Mouse (Mus musculus) liver, embryonic 12.5 days (tissue): ENCODE measurements around the gene Smim5. TPM values are rescaled to one million over a fixed set of nuclear protein-coding genes. Genes with fewer than 3 reads are reported as not detected.

Experiments
- ATAC-seq: fragments of 200-750 bp; cut with Nextera tagmentation; 2 replicates; pipeline ENCODE4 v1.8.0; 2017; ENCODE audit warnings: moderate number of reproducible peaks, mild to moderate bottlenecking, moderate library complexity
- H3K27ac ChIP-seq: fragments of 300-500 bp; sonication (generic); 2 replicates; pipeline ENCODE4 v1.5.1; 2016; ENCODE audit warnings: mild to moderate bottlenecking
- H3K27me3 ChIP-seq: fragments of 300-500 bp; sonication (generic); replicated peaks from 2 replicates; pipeline ENCODE4 v1.6.1; 2016; ENCODE audit warnings: mild to moderate bottlenecking, moderate library complexity
- H3K36me3 ChIP-seq: fragments of 300-500 bp; sonication (generic); 2 replicates; pipeline ENCODE4 v1.6.1; 2016; ENCODE audit warnings: mild to moderate bottlenecking, moderate library complexity
- H3K4me1 ChIP-seq: fragments of 300-500 bp; sonication (generic); 2 replicates; pipeline ENCODE4 v1.6.1; 2016
- H3K4me2 ChIP-seq: fragments of 300-500 bp; sonication (generic); 2 replicates; pipeline ENCODE4 v1.6.1; 2016; ENCODE audit warnings: mild to moderate bottlenecking, moderate library complexity
- H3K4me3 ChIP-seq: fragments of 300-500 bp; sonication (generic); 2 replicates; pipeline ENCODE4 v1.5.1; 2016; ENCODE audit warnings: mild to moderate bottlenecking, moderate library complexity
- H3K9ac ChIP-seq: fragments of 300-500 bp; sonication (generic); 2 replicates; pipeline ENCODE4 v1.6.1; 2016; ENCODE audit warnings: mild to moderate bottlenecking, moderate library complexity
- H3K9me3 ChIP-seq: fragments of 300-500 bp; sonication (generic); replicated peaks from 2 replicates; pipeline ENCODE4 v1.6.1; 2016; ENCODE audit warnings: mild to moderate bottlenecking, moderate library complexity
- WGBS: fragments of 180-500 bp; shearing (Covaris S2); methylation state at CpG from one replicate; pipeline ENCODE4 v1.1.7; 2016; ENCODE audit not compliant: insufficient replicate concordance; 5-methylcytosine and 5-hydroxymethylcytosine counted together
- polyA plus RNA-seq: library from polyadenylated mRNA; unstranded; fragments of >200 nt; fragmentation: Nextera tagmentation; extraction: Ambion mirVana; gene quantifications from 2 replicates; pipeline ENCODE4 v1.2.1, GENCODE M21; 2016

Gene Smim5
- polyA plus RNA-seq, 1 experiment from 2014 or later, result 48.9 TPM

DNA sequence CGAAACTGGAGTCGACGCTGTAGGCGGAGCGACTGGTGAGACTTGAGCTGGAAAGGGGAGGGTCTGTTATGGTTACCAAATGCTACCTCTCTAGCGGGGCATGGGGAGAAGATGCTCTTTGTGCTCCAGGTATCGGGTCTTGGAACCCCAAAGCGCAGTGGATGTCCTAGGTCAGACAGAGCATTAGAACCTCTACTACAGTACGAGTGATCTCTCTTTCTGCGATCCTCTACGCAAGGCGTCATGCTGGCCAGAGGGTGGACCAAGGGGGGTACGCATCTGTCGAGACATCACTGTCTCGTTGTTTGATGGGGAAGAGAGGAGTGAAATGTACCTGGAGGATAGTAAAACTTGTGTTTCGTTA is 34.0 kb downstream of the Smim5 start:
- Histone ChIP-seq H3K4me2 (peak overlapping the region; percentile 85), H3K9me3 (no peaks in the 10 kb centered on the region), H3K4me3 (peak overlapping the region; percentile 84), H3K4me1 (peaks cover 31% of the 10 kb centered on the region), H3K27me3 (no peaks in the 10 kb centered on the region), H3K27ac (peak overlapping the region; percentile 53; the same call in 1 of the 2 replicates), H3K36me3 (peaks cover 48% of the 10 kb centered on the region), H3K9ac (peak overlapping the region; percentile 83)
- ATAC-seq, result peak; percentile 35
- under 1% methylated on average over 16 of the region's 16 CpGs for WGBS

DNA sequence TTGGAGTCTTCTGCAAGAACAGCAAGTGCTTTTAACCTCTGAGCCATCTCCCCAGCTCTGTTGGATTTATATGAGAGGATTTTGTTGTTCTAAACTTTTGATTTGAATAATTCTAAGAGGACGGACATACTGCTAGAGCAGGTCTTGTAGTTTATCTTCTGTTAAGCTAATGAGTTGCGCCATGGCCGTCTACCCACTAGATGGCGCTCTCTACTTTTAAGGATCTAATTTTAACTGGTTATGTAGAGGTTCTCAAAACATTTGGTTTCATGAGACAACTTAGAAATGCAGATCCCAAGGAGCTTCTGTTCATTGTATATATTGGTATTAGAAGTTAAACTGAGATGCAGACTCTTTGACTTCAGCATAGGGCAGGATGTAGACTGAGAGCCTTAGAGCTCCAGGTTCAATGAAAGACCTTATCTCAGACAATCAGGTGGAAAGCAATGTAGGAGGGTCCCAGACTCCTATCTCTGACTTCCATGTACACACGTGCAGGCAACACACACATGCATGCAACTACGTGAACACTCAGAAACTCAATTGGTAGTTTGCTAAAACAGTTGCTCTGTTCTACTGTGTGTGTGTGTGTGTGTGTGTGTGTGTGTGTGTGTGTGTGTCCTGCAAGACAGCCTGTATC is 40.0 kb downstream of the Smim5 start:
- H3K9ac ChIP-seq, result no peak overlapping the region
- H3K4me2 ChIP-seq, result no peak overlapping the region
- ATAC-seq, result peak; percentile 55; the same call in 1 of the 2 replicates
- no peaks in the 10 kb centered on the region for H3K27me3 ChIP-seq
- H3K4me3 ChIP-seq, result no peak overlapping the region
- no peaks in the 10 kb centered on the region for H3K9me3 ChIP-seq
- peaks cover 96% of the 10 kb centered on the region for H3K36me3 ChIP-seq
- peaks cover 16% of the 10 kb centered on the region for H3K4me1 ChIP-seq
- no peak overlapping the region for H3K27ac ChIP-seq
- 23% methylated on average over 6 of the region's 6 CpGs for WGBS

DNA sequence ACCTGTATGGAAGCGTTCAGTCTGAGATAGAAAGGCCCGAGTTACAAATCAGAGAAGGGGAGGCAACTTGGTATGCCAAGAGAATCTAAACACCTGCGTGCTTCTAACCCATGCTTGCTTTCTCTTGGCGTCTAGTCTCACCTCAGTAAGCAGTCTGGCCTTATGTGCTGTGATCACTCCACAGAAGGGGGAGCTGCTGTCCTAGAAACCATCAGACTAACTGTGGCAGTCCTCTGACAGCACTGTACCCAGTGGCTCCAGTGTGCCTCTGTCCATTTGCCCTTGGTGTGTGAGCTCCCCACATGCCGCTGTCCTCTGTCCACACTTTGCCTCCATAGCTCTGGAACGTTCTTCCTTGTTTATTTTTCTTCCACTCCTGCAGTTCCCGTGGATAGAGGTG is 42.2 kb downstream of the Smim5 start:
- WGBS, result 86% methylated on average over 7 of the region's 7 CpGs
- H3K27ac ChIP-seq, result no peak overlapping the region
- peaks cover 10% of the 10 kb centered on the region for H3K4me1 ChIP-seq
- H3K9me3 ChIP-seq, result no peaks in the 10 kb centered on the region
- H3K27me3 ChIP-seq, result no peaks in the 10 kb centered on the region
- H3K9ac ChIP-seq, result no peak overlapping the region
- no peak for ATAC-seq
- H3K36me3 ChIP-seq, result peaks cover 95% of the 10 kb centered on the region
- H3K4me2 ChIP-seq, result no peak overlapping the region
- no peak overlapping the region for H3K4me3 ChIP-seq

DNA sequence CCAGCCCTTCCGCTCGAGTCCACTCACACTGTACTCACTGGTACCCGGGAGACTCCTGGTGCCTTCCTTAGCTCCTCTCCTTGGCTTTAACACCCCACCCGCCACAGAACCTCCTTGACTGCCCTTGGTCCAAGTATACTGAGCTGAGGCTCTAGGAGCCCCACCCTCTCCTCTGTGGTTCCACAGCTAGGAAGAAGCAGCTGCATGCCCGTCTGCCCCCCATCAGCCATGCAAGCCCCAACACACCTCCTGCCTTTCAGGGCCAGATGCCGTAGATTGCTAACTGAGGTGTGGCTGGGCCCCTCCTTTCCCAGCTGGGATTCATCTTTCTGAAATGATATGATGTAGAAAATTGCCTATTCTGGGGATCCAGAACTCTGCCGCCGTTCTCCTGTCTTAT is 45.5 kb downstream of the Smim5 start:
- H3K27me3 ChIP-seq, result no peaks in the 10 kb centered on the region
- H3K27ac ChIP-seq, result no peak overlapping the region
- WGBS, result 86% methylated on average over 8 of the region's 8 CpGs
- H3K4me3 ChIP-seq, result no peak overlapping the region
- peaks cover 95% of the 10 kb centered on the region for H3K36me3 ChIP-seq
- no peak overlapping the region for H3K4me2 ChIP-seq
- H3K4me1 ChIP-seq, result peaks cover 2% of the 10 kb centered on the region
- no peaks in the 10 kb centered on the region for H3K9me3 ChIP-seq
- H3K9ac ChIP-seq, result no peak overlapping the region
- ATAC-seq, result no peak

DNA sequence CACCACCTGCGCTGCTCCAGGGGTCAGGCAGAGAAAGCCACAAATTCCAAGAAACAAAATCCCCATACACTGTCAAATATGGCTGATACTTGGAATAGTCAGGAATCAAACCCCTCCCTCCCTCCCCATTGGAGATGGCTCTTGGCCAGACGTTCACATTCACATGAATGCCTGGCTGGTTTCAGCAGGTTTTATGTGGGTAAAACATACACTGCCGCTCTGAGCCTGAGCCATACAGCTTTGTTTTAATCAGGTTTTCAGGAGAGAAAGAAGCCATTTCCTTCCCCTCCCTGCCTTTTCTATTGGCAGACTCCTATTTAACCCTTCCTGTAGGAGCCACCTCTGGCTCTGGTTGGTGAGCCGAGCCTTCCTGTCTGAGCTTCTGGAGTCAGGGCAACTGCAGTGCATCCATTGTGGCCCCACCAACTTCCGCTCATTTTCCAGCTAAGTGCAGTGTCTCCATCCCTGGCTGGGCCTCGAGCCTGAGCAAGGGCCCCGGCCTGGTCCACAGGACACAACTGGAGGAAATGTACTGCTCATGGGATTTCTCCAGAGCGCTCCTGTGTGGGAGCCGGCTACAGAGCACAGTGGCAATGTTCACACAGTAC is 46.6 kb downstream of the Smim5 start:
- Histone ChIP-seq H3K36me3 (peaks cover 95% of the 10 kb centered on the region), H3K4me1 (no peaks in the 10 kb centered on the region), H3K9me3 (no peaks in the 10 kb centered on the region), H3K27ac (no peak overlapping the region), H3K27me3 (no peaks in the 10 kb centered on the region), H3K4me2 (no peak overlapping the region), H3K4me3 (no peak overlapping the region), H3K9ac (no peak overlapping the region)
- no peak for ATAC-seq
- 93% methylated on average over 9 of the region's 9 CpGs for WGBS

DNA sequence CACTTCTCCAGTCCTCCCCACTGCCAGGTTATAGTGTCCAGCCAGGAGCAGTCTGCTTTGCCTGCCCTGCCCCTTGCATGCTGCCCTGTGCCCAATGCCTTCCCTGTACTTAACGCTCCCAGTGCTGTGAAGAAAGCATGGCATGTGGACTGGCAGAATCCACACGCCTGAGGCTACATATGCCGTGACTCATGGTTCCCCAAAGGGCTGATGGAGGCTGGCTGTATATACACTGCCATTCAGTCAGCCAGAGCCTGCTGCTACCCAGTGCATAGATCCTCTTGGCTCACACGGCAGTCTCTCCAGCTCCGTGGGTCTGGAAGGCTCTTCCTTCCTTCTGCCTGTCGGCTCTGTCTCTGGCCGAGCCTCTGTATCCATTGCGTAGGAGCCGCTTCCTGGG is 48.5 kb downstream of the Smim5 start:
- 90% methylated on average over 9 of the region's 9 CpGs for WGBS
- H3K4me3 ChIP-seq, result no peak overlapping the region

DNA sequence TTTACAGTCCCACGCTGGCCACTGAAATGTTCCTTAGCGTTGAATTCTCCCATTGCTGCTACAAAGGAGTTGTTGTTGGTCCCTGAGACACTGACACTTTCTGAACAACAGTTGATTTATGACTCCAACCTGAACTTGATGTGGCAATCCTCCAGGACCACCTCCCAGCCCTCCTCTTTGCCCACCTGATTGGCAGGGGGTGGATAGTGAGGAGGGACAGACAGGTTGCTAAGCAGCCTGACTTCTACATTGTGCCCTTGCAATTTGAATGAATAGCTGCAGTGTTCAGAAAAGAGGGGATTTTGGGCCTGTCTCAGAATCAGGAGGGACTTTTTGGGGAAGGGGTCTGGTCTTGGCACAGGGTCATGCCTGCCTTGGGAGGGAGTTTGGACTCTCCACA is 51.0 kb downstream of the Smim5 start:
- no peak overlapping the region for H3K4me2 ChIP-seq
- H3K36me3 ChIP-seq, result peaks cover 98% of the 10 kb centered on the region
- H3K4me3 ChIP-seq, result no peak overlapping the region
- no peaks in the 10 kb centered on the region for H3K27me3 ChIP-seq
- H3K9ac ChIP-seq, result no peak overlapping the region
- 90% methylated on average over 2 of the region's 2 CpGs for WGBS
- ATAC-seq, result no peak
- peaks cover 10% of the 10 kb centered on the region for H3K4me1 ChIP-seq
- H3K9me3 ChIP-seq, result no peaks in the 10 kb centered on the region
- no peak overlapping the region for H3K27ac ChIP-seq

More for the DNA sequence above, 48.5 kb downstream of the Smim5 start:
- no peak for ATAC-seq
- H3K36me3 ChIP-seq, result peaks cover 96% of the 10 kb centered on the region
- H3K27me3 ChIP-seq, result no peaks in the 10 kb centered on the region
- no peak overlapping the region for H3K27ac ChIP-seq
- H3K4me1 ChIP-seq, result no peaks in the 10 kb centered on the region
- H3K9me3 ChIP-seq, result no peaks in the 10 kb centered on the region
- H3K9ac ChIP-seq, result no peak overlapping the region
- H3K4me2 ChIP-seq, result no peak overlapping the region

DNA sequence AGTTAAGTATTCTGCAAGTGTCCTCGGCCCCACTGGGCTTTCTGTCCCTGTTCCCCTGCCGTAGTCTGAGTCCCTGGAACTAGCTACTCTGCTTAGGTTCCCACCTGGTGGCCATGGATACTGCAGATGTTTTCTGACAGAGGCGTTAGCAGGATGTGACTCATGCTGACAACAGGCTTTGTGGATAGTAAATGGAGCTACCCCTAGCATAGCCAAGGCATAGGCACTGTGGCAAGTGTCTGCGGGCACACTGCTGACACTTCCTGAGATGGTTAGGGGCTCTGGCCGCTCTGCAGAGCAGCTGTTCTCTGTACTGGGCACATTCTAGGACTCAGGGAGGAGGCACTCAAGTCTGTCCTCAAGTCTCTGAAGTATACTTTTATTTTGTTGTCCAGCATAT is 54.9 kb downstream of the Smim5 start:
- Histone ChIP-seq H3K9ac (no peak overlapping the region), H3K36me3 (peaks cover 94% of the 10 kb centered on the region), H3K27me3 (no peaks in the 10 kb centered on the region), H3K4me2 (no peak overlapping the region), H3K4me1 (peaks cover 10% of the 10 kb centered on the region), H3K4me3 (no peak overlapping the region), H3K9me3 (no peaks in the 10 kb centered on the region), H3K27ac (no peak overlapping the region)
- 72% methylated on average over 5 of the region's 5 CpGs for WGBS
- no peak for ATAC-seq

DNA sequence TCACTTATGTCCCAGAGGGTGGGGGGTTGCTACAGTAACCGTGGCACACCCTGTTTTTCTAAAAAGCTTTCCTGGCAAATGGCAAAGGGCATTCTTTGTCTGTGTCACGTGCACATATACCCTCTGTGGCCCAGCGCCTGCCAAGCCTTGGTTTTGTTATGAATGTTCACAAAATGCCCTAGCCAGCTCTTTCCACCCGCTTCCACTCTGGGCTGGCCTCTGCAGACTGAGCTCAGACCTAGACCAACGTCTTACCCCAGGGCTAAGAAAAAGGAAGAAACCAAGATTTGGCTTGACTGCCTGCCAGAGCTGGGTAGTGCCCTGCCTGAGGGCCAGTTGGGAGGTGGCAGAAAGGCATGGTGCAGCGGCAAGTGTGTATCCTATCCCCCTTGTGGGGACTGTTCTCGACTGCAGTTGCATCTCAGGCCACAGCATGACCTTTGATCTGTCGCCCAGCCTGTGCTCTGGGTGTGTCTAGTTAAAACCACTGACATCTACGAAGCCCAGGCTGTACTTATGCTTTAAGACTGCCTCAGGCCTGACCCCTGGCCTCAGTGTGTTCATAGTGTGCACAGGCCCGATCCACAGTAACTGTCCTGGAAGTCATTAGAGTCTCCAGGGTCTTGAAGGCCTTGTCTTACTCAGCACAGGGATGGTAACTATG is 55.6 kb downstream of the Smim5 start:
- WGBS, result 75% methylated on average over 10 of the region's 10 CpGs
- H3K4me1 ChIP-seq, result peaks cover 10% of the 10 kb centered on the region
- H3K9me3 ChIP-seq, result no peaks in the 10 kb centered on the region
- no peaks in the 10 kb centered on the region for H3K27me3 ChIP-seq
- H3K4me3 ChIP-seq, result no peak overlapping the region
- peaks cover 94% of the 10 kb centered on the region for H3K36me3 ChIP-seq
- no peak overlapping the region; the same call in 1 of the 2 replicates for H3K27ac ChIP-seq
- ATAC-seq, result no peak
- no peak overlapping the region for H3K9ac ChIP-seq
- H3K4me2 ChIP-seq, result no peak overlapping the region

Other genes with a start within 250 kb of the Smim5 start
- 78.6 and 89.6 TPM in 2 replicates for gene Grb2, start 191.4 kb upstream of the Smim5 start, polyA plus RNA-seq
- 16.9 and 17.0 TPM in 2 replicates for gene Tmem94, start 134.5 kb upstream of the Smim5 start, polyA plus RNA-seq
- gene Caskin2, start 86.3 kb upstream of the Smim5 start, polyA plus RNA-seq, result 8.3 and 9.2 TPM in 2 replicates
- gene Tsen54, start 85.2 kb upstream of the Smim5 start, polyA plus RNA-seq, result 23.5 and 25.6 TPM in 2 replicates
- 13.4 and 14.3 TPM in 2 replicates for gene Llgl2, start 75.9 kb upstream of the Smim5 start, polyA plus RNA-seq
- 0.38 and 0.83 TPM in 2 replicates for gene Myo15b, start 41.6 kb upstream of the Smim5 start, polyA plus RNA-seq
- gene Smim6, start 12.1 kb downstream of the Smim5 start, polyA plus RNA-seq, result 3.1 and 3.7 TPM in 2 replicates
- 23.1 and 24.5 TPM in 2 replicates for gene Sap30bp, start 33.3 kb downstream of the Smim5 start, polyA plus RNA-seq
- 14.9 and 17.6 TPM in 2 replicates for gene Recql5, start 33.5 kb downstream of the Smim5 start, polyA plus RNA-seq
- gene Itgb4, start 74.7 kb downstream of the Smim5 start, polyA plus RNA-seq, result 0.31 and 0.44 TPM in 2 replicates
- gene Galk1, start 112.8 kb downstream of the Smim5 start, polyA plus RNA-seq, result 187 and 200 TPM in 2 replicates
- gene H3f3b, start 128.0 kb downstream of the Smim5 start, polyA plus RNA-seq, result 816 and 835 TPM in 2 replicates
- 18.7 and 20.2 TPM in 2 replicates for gene Unk, start 130.4 kb downstream of the Smim5 start, polyA plus RNA-seq
- 48.9 and 50.1 TPM in 2 replicates for gene Unc13d, start 178.0 kb downstream of the Smim5 start, polyA plus RNA-seq
- gene Wbp2, start 187.0 kb downstream of the Smim5 start, polyA plus RNA-seq, result 76.4 and 77.8 TPM in 2 replicates
- 6.2 TPM in 2 replicates for gene Trim47, start 227.2 kb downstream of the Smim5 start, polyA plus RNA-seq
- 1.7 and 2.0 TPM in 2 replicates for gene Trim65, start 231.2 kb downstream of the Smim5 start, polyA plus RNA-seq
- 76.7 and 81.5 TPM in 2 replicates for gene Mrpl38, start 238.9 kb downstream of the Smim5 start, polyA plus RNA-seq